Mouse (Mus musculus) bone marrow, adult 2 months (tissue): Measurements from ENCODE around the gene Zfp652.

ENCODE experiments used
- CTCF ChIP-seq: fragments of 200-500 bp; IDR thresholded peaks from 2 replicates; pipeline ENCODE4 v1.5.1; 2011; ENCODE audit warnings: low read length, control low read depth; ENCODE audit not compliant: control insufficient read depth, insufficient read depth
- POLR2A ChIP-seq: fragments of 200-500 bp; IDR thresholded peaks from 2 replicates; pipeline ENCODE4 v1.6.1; 2011; ENCODE audit warnings: low read depth, mild to moderate bottlenecking, control low read depth, low read length, borderline replicate concordance; ENCODE audit not compliant: control insufficient read depth

GRCm38 (mm10) chr11:95843421-95843950, 131.0 kb downstream of the Zfp652 start:
- TF ChIP-seq CTCF: no peak
- no peak for TF ChIP-seq POLR2A
